27 mouse cellular contexts compared by ENCODE assay signal in the genomic region with DNA sequence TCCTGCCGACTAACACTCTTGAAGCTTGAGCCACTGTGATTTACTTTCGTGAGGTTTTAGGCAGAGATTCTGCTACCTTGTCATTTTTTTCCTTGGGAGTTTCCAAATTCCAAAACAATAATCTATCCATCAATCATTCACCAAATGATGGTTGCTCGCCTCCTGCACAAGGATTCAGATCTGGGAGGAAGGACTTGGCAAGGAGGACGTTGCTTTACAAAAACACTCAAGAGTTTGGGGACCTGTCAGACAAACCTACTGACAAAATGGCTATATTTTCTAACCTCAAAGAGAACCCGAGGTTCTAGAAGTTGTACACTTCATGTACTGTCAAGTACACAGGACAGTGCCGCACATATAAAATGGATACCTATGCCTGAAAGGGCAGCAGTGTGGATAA.
DNase-seq lines count a peak whose midpoint lies in the region; ATAC-seq lines count a peak whose summit lies in the region.
"Had no signal": no experiment of that assay in that cellular context is flagged by ENCODE, and none has a peak within 500 bp of the region (broad histone marks: within the 10 kb centered on the region; RNA-seq: fewer than 3 reads in every experiment).

No protein-coding gene starts in this region.

- H3K27me3 ChIP-seq in heart, embryonic 15.5 days: no peaks in the 10 kb centered on the region
- H3K27me3 ChIP-seq in kidney, embryonic 15.5 days: no peaks in the 10 kb centered on the region
- H3K27me3 ChIP-seq: CH12.LX; forebrain, embryonic 13.5 days; Patski had no signal

- ATAC-seq in heart, embryonic 15.5 days (replicated peaks; ENCODE audit: insufficient number of reproducible peaks, insufficient read depth, low FRiP score, low read depth): no peak
- no peak for ATAC-seq in kidney, embryonic 15.5 days (replicated peaks; ENCODE audit: low FRiP score)
- ATAC-seq: forebrain, embryonic 13.5 days; forebrain, embryonic 16.5 days; hindbrain, postnatal 0 days; inflammation-experienced regulatory T-cells, adult 6 months; intestine, embryonic 16.5 days; Patski had no signal

- H3K36me3 ChIP-seq in heart, embryonic 15.5 days: no peaks in the 10 kb centered on the region
- no peaks in the 10 kb centered on the region for H3K36me3 ChIP-seq in kidney, embryonic 15.5 days
- H3K36me3 ChIP-seq: forebrain, embryonic 10.5 days; G1E had no signal

- H3K4me3 ChIP-seq in heart, embryonic 15.5 days: no peak overlapping the region
- H3K4me3 ChIP-seq in kidney, embryonic 15.5 days (replicated peaks): no peak overlapping the region
- H3K4me3 ChIP-seq: forebrain, embryonic 10.5 days; forebrain, embryonic 13.5 days; heart, adult 2 months had no signal

- intact Hi-C loops in heart, postnatal 14 days (cut with DNase I): no loop called here
- intact Hi-C loops in heart, postnatal 36 days (cut with DNase I): no loop called here

- H3K9ac ChIP-seq in heart, embryonic 15.5 days: no peak overlapping the region
- H3K9ac ChIP-seq in kidney, embryonic 15.5 days: no peak overlapping the region
- H3K9ac ChIP-seq: forebrain, embryonic 13.5 days; hindbrain, embryonic 14.5 days had no signal

- peak; percentile 58 for DNase-seq in heart, adult 11 months
- no peak for DNase-seq in heart, postnatal 14 days
- no peak for DNase-seq in heart, postnatal 36 days
- peak; percentile 61 for DNase-seq in kidney, adult 9 months
- DNase-seq: adrenal gland, postnatal 10 days; adrenal gland, postnatal 36 days; B cell, adult 2 months; cerebellum, adult 18-20 months; cerebellum, adult 9-10 months; cerebellum, postnatal 14 days; gastrocnemius, postnatal 14 days; heart, adult 2 months; heart, postnatal 10 days; kidney, adult 18-20 months had no signal

- 43% methylated on average over 6 of the region's 6 CpGs for WGBS in heart, embryonic 15.5 days
- WGBS in kidney, embryonic 15.5 days: 68% methylated on average over 6 of the region's 6 CpGs

- H3K9me3 ChIP-seq in heart, embryonic 15.5 days (replicated peaks): no peaks in the 10 kb centered on the region
- no peaks in the 10 kb centered on the region for H3K9me3 ChIP-seq in kidney, embryonic 15.5 days (replicated peaks)
- H3K9me3 ChIP-seq: forebrain, embryonic 10.5 days; forebrain, embryonic 13.5 days had no signal

- H3K4me1 ChIP-seq in heart, embryonic 15.5 days (replicated peaks): peaks cover 82% of the 10 kb centered on the region
- H3K4me1 ChIP-seq in kidney, embryonic 15.5 days: peaks cover 45% of the 10 kb centered on the region

- peak overlapping the region; percentile 79 for H3K27ac ChIP-seq in heart, embryonic 15.5 days
- H3K27ac ChIP-seq in kidney, embryonic 15.5 days: no peak overlapping the region
- H3K27ac ChIP-seq: forebrain, embryonic 10.5 days; heart, adult 2 months; hindbrain, embryonic 14.5 days; hindbrain, postnatal 0 days had no signal

- H3K4me2 ChIP-seq in heart, embryonic 15.5 days: no peak overlapping the region
- H3K4me2 ChIP-seq in kidney, embryonic 15.5 days: no peak overlapping the region
- H3K4me2 ChIP-seq: forebrain, embryonic 13.5 days; heart, embryonic 11.5 days; hindbrain, embryonic 14.5 days had no signal

Comparison
In these comparisons a context has a peak if more than half of its experiments do, and no peak if none do; other contexts are left out.
1. DNase-seq: peak in heart, adult 11 months (single experiment) and kidney, adult 9 months (single experiment); none in heart, postnatal 14 days (0 of 2) and heart, postnatal 36 days (0 of 2).